Mouse (Mus musculus) liver, embryonic 14.5 days (tissue): ENCODE results near the gene Olfr1496.

Source experiments
- CTCF ChIP-seq: IDR thresholded peaks from 2 replicates; pipeline ENCODE4 v1.5.1; 2016; ENCODE audit warnings: antibody characterized with exemption, low read depth, control low read depth
- EP300 ChIP-seq: IDR thresholded peaks from 2 replicates; pipeline ENCODE4 v1.6.1; 2016; ENCODE audit warnings: antibody characterized with exemption, low read depth

- TF ChIP-seq CTCF, result no peak
- TF ChIP-seq EP300, result no peak
Measured at GRCm38 (mm10) chr19:13830388-13830787, 52.7 kb downstream of the Olfr1496 start, which contains the start of gene Olfr1500.
